Mouse (Mus musculus) bone marrow, adult 2 months (tissue): Measurements from ENCODE around the gene Sncb. TPM values are rescaled to one million over a fixed set of nuclear protein-coding genes. Genes with fewer than 3 reads are reported as not detected.

Experiments used
- H3K27ac ChIP-seq: fragments of 200-500 bp; 2 replicates; pipeline ENCODE4 v1.5.1; 2012; ENCODE audit warnings: low read depth, mild to moderate bottlenecking, control low read depth, inconsistent platforms, low read length; ENCODE audit not compliant: control insufficient read depth, poor library complexity, insufficient read depth
- H3K4me1 ChIP-seq: fragments of 200-500 bp; 2 replicates; pipeline ENCODE4 v1.6.1; 2011; ENCODE audit warnings: low read length; ENCODE audit not compliant: control insufficient read depth, insufficient read depth
- H3K4me3 ChIP-seq: fragments of 200-500 bp; replicated peaks from 2 replicates; pipeline ENCODE3; 2011; ENCODE audit warnings: mild to moderate bottlenecking, low read depth, low read length, control low read depth; ENCODE audit not compliant: control insufficient read depth
- CTCF ChIP-seq: fragments of 200-500 bp; IDR thresholded peaks from 2 replicates; pipeline ENCODE4 v1.5.1; 2011; ENCODE audit warnings: low read length, control low read depth; ENCODE audit not compliant: control insufficient read depth, insufficient read depth
- POLR2A ChIP-seq: fragments of 200-500 bp; IDR thresholded peaks from 2 replicates; pipeline ENCODE4 v1.6.1; 2011; ENCODE audit warnings: low read depth, mild to moderate bottlenecking, control low read depth, low read length, borderline replicate concordance; ENCODE audit not compliant: control insufficient read depth
- WGBS: fragments of 180-500 bp; shearing (Covaris S2); methylation state at CpG from one replicate; pipeline ENCODE4 v1.1.7; 2018; 5-methylcytosine and 5-hydroxymethylcytosine counted together
- polyA plus RNA-seq: library from polyadenylated mRNA; stranded (reverse); fragments of >200 nt; gene quantifications from 2 replicates; pipeline ENCODE4 v1.2.4, GENCODE M21; 2011; ENCODE audit warnings: low replicate concordance; ENCODE audit not compliant: missing spikeins, insufficient read depth, insufficient read length

Gene Sncb
- polyA plus RNA-seq, result not detected in 2 replicates

- WGBS, result 4% methylated on average over 35 of the region's 35 CpGs
- TF ChIP-seq POLR2A (no peak), CTCF (peak; percentile 44; the same call in 1 of the 2 replicates)
- Histone ChIP-seq H3K4me3 (no peak within 1 kb of the TSS), H3K4me1 (no peaks in the 10 kb centered on the region), H3K27ac (no peak within 1 kb of the TSS)
Observed at GRCm38 (mm10) chr13:54766192-54766768, at the start of gene Sncb. Sncb (minus strand) TSS chr13:54766595.

GRCm38 (mm10) chr13:54813381-54813780 is 47.0 kb upstream of the Sncb start:
- no peak for TF ChIP-seq POLR2A
- TF ChIP-seq CTCF, result no peak
- H3K27ac ChIP-seq, result no peak overlapping the region
- H3K4me1 ChIP-seq, result no peaks in the 10 kb centered on the region
- WGBS, result 69% methylated on average over 9 of the region's 9 CpGs
- no peak overlapping the region for H3K4me3 ChIP-seq

GRCm38 (mm10) chr13:54811476-54811875 is 45.1 kb upstream of the Sncb start:
- H3K4me1 ChIP-seq, result no peaks in the 10 kb centered on the region
- H3K4me3 ChIP-seq, result no peak overlapping the region
- no peak overlapping the region for H3K27ac ChIP-seq
- TF ChIP-seq POLR2A (no peak), CTCF (no peak)
- 44% methylated on average over 7 of the region's 7 CpGs for WGBS

GRCm38 (mm10) chr13:54808067-54808466 is 41.7 kb upstream of the Sncb start:
- Histone ChIP-seq H3K27ac (no peak overlapping the region), H3K4me3 (no peak overlapping the region), H3K4me1 (no peaks in the 10 kb centered on the region)
- WGBS, result 69% methylated on average over 12 of the region's 12 CpGs
- no peak for TF ChIP-seq POLR2A

- Histone ChIP-seq H3K27ac (no peak overlapping the region), H3K4me3 (no peak overlapping the region), H3K4me1 (no peaks in the 10 kb centered on the region)
- WGBS, result 47% methylated on average over 13 of the region's 13 CpGs
- TF ChIP-seq CTCF (no peak), POLR2A (no peak)
Observed at GRCm38 (mm10) chr13:54806434-54806976, 40.1 kb upstream of the Sncb start.

GRCm38 (mm10) chr13:54805134-54805838 is 38.9 kb upstream of the Sncb start:
- Histone ChIP-seq H3K27ac (no peak overlapping the region), H3K4me1 (no peaks in the 10 kb centered on the region), H3K4me3 (no peak overlapping the region)
- TF ChIP-seq POLR2A (no peak), CTCF (peak; percentile 35; the same call in 1 of the 2 replicates)
- 47% methylated on average over 21 of the region's 21 CpGs for WGBS

- no peak overlapping the region for H3K4me3 ChIP-seq
- TF ChIP-seq CTCF (peak; percentile 33; the same call in 1 of the 2 replicates), POLR2A (no peak)
- no peak overlapping the region for H3K27ac ChIP-seq
- 70% methylated on average over 6 of the region's 6 CpGs for WGBS
- H3K4me1 ChIP-seq, result no peaks in the 10 kb centered on the region
Observed at GRCm38 (mm10) chr13:54803010-54803409, 36.6 kb upstream of the Sncb start.

GRCm38 (mm10) chr13:54800206-54800605 is 33.8 kb upstream of the Sncb start:
- H3K4me1 ChIP-seq, result no peaks in the 10 kb centered on the region
- 69% methylated on average over 4 of the region's 4 CpGs for WGBS
- H3K27ac ChIP-seq, result no peak overlapping the region
- no peak overlapping the region for H3K4me3 ChIP-seq
- TF ChIP-seq POLR2A (no peak), CTCF (no peak)
